Mouse (Mus musculus): ENCODE measurements around the gene Aicda. TPM values are rescaled to one million over a fixed set of nuclear protein-coding genes. Genes with fewer than 3 reads are reported as not detected.
"Not testable (repeated sequence)": the region's sequence is repeated elsewhere in the genome, so short reads cannot be mapped to it uniquely, and the experiment has no call there.

The Aicda gene
- polyA plus RNA-seq, 1 experiment: not detected

DNA sequence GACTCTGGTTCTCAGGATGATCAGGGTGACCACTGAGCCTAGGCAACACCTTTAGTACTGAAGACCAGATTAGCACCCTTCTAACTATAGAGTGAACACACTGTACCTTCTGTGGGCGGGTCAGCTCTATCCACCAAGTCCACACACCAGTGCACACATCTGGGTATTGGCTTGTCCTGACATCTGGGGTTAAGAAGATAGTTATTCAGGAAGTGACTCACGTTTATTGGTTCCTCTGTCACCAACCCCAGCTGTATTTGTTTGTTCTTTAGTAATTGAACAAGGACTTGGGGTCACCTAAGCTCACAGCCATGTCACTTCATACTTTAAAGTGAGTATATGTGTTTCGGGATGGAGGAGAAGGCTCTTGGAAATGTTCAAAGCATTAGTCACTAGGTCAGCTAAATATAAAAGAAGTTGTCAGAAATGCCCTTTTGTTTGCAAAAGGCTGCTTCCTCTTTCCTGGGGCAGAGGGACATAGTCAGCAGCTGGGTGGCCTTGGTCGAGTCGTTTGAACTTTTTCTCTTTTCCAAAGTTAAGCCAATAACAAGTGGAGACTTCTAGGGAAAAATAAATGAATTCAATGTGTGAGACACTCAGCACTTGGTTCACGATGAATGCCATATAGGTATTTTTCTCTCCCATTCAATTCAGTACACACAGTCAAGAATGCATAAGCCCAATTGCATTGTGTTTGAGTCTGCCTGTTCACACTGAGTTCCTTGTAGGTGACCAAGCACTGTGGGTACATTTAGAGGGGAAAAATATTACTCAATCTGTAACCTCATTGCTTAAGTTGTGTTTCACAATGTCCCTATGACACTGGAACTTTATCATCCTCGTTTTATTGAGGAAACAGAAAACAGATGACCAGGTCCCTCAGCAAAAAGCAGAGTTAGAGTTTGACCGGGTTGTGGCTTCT, 17.4 kb downstream of the Aicda start:
- Histone ChIP-seq H3K4me3 (ENCODE audit: low read depth, low read length) (no peak overlapping the region), H3K9ac (ENCODE audit: low read depth, poor library complexity, severe bottlenecking) (no peak overlapping the region), H3K36me3 (ENCODE audit: control insufficient read depth, insufficient read depth, low read length, poor library complexity, severe bottlenecking) (no peaks in the 10 kb centered on the region), H3K27me3 (ENCODE audit: control insufficient read depth, insufficient read depth, low read length, poor library complexity, severe bottlenecking) (no peaks in the 10 kb centered on the region), H3K27ac (ENCODE audit: insufficient read depth, low read length) (no peak overlapping the region), H3K4me1 (ENCODE audit: control insufficient read depth, insufficient read depth, low read length) (no peaks in the 10 kb centered on the region), H3K9me3 (replicated peaks; ENCODE audit: control insufficient read depth, insufficient read depth, low read length, poor library complexity, severe bottlenecking) (no peaks in the 10 kb centered on the region)
- TF ChIP-seq EP300 (IDR thresholded peaks at IDR 0.05; ENCODE audit: insufficient read depth, low read depth, low read length) (no peak), CTCF (IDR thresholded peaks at IDR 0.05; ENCODE audit: low read depth, low read length) (no peak), POLR2A (IDR thresholded peaks at IDR 0.05; ENCODE audit: insufficient read depth, low read length) (no peak)

DNA sequence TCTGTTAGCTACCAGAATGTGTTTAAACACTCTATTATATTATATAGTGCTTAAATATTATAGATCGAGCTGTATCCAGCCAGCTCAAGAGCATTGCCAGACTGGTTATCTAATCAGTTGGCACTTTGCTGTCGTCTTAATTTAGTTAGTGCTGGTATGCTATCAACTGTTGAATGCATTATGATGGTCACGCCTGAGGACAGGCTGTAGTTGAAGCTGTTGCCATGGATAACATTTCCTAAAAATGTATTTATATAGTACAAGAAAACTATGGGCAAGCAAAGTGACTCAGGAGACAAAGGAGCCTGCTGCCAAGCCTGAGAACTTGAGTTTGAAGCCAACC, 18.0 kb downstream of the Aicda start:
- no peak overlapping the region for H3K4me3 ChIP-seq (ENCODE audit: low read depth, low read length)
- H3K9ac ChIP-seq (ENCODE audit: low read depth, poor library complexity, severe bottlenecking): no peak overlapping the region
- no peaks in the 10 kb centered on the region for H3K36me3 ChIP-seq (ENCODE audit: control insufficient read depth, insufficient read depth, low read length, poor library complexity, severe bottlenecking)
- H3K27ac ChIP-seq (ENCODE audit: insufficient read depth, low read length): no peak overlapping the region
- TF ChIP-seq EP300 (IDR thresholded peaks at IDR 0.05; ENCODE audit: insufficient read depth, low read depth, low read length): no peak
- TF ChIP-seq POLR2A (IDR thresholded peaks at IDR 0.05; ENCODE audit: insufficient read depth, low read length): no peak
- no peak for TF ChIP-seq CTCF (IDR thresholded peaks at IDR 0.05; ENCODE audit: low read depth, low read length)
- H3K27me3 ChIP-seq (ENCODE audit: control insufficient read depth, insufficient read depth, low read length, poor library complexity, severe bottlenecking): no peaks in the 10 kb centered on the region
- H3K9me3 ChIP-seq (replicated peaks; ENCODE audit: control insufficient read depth, insufficient read depth, low read length, poor library complexity, severe bottlenecking): no peaks in the 10 kb centered on the region
- no peaks in the 10 kb centered on the region for H3K4me1 ChIP-seq (ENCODE audit: control insufficient read depth, insufficient read depth, low read length)

DNA sequence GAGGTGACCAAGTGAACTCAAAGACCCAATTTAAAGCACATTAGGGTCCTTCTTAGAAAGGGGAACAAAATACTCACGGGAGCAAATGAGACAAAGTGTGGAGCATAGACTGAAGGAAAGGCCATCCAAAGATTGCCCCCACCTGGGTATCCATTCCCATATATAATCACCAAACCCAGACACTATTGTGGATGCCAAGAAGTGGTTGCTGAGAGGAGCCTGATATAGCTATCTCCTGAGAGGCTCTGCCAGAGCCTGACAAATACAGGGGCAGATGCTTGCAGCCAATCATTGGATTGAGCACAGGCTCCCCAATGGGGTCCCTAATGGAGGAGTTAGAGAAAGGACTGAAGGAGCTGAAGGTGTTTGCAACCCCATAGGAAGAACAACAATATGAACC, 21.4 kb downstream of the Aicda start:
- H3K27me3 ChIP-seq (ENCODE audit: control insufficient read depth, insufficient read depth, low read length, poor library complexity, severe bottlenecking); H3K9ac ChIP-seq (ENCODE audit: low read depth, poor library complexity, severe bottlenecking); H3K27ac ChIP-seq (ENCODE audit: insufficient read depth, low read length); H3K4me1 ChIP-seq (ENCODE audit: control insufficient read depth, insufficient read depth, low read length); H3K36me3 ChIP-seq (ENCODE audit: control insufficient read depth, insufficient read depth, low read length, poor library complexity, severe bottlenecking); H3K9me3 ChIP-seq (replicated peaks; ENCODE audit: control insufficient read depth, insufficient read depth, low read length, poor library complexity, severe bottlenecking); H3K4me3 ChIP-seq (ENCODE audit: low read depth, low read length): not testable (repeated sequence)

DNA sequence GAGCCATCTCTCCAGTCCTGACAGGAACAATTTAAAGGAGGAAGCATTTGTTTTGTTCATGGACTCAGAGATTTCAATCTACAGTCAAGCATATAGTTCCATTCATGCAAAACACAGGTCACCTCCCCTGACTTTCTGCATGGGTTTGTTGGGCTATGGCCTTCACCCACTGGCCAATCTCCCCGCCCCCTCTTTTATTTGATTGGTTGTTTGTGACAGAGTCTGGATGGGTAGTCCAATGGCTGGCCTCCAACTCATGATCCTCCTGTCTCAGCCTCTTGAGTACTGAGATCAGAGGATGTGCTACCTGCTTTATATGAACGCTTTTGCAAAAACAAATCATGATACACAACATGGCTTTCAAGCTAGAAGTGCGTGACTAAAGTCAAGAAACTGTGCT, 23.4 kb downstream of the Aicda start:
- H3K4me1 ChIP-seq (ENCODE audit: control insufficient read depth, insufficient read depth, low read length): no peaks in the 10 kb centered on the region
- no peak overlapping the region for H3K4me3 ChIP-seq (ENCODE audit: low read depth, low read length)
- H3K27ac ChIP-seq (ENCODE audit: insufficient read depth, low read length): no peak overlapping the region
- no peaks in the 10 kb centered on the region for H3K9me3 ChIP-seq (replicated peaks; ENCODE audit: control insufficient read depth, insufficient read depth, low read length, poor library complexity, severe bottlenecking)
- no peaks in the 10 kb centered on the region for H3K36me3 ChIP-seq (ENCODE audit: control insufficient read depth, insufficient read depth, low read length, poor library complexity, severe bottlenecking)
- no peak for TF ChIP-seq CTCF (IDR thresholded peaks at IDR 0.05; ENCODE audit: low read depth, low read length)
- TF ChIP-seq EP300 (IDR thresholded peaks at IDR 0.05; ENCODE audit: insufficient read depth, low read depth, low read length): no peak
- H3K9ac ChIP-seq (ENCODE audit: low read depth, poor library complexity, severe bottlenecking): no peak overlapping the region
- H3K27me3 ChIP-seq (ENCODE audit: control insufficient read depth, insufficient read depth, low read length, poor library complexity, severe bottlenecking): no peaks in the 10 kb centered on the region

DNA sequence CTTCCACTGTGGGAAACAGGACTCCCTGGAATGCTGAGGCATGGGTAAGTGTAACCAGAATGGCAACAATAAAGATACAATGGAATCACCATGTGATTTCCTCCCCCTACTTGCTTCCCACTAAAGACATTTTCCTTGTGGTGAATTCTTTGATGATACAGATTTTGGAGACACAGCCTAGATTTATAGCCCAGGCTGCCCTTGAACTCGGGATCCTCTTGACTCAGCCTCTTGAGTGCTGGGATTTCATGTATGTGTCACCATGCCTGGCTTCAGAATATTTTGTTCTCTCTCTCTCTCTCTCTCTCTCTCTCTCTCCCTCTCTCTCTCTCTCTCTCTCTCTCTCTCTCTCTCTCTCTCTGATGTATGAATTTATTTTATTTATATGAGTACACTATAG, 25.5 kb downstream of the Aicda start:
- Histone ChIP-seq H3K9ac (ENCODE audit: low read depth, poor library complexity, severe bottlenecking) (no peak overlapping the region), H3K4me1 (ENCODE audit: control insufficient read depth, insufficient read depth, low read length) (no peaks in the 10 kb centered on the region), H3K27ac (ENCODE audit: insufficient read depth, low read length) (no peak overlapping the region), H3K36me3 (ENCODE audit: control insufficient read depth, insufficient read depth, low read length, poor library complexity, severe bottlenecking) (no peaks in the 10 kb centered on the region), H3K9me3 (replicated peaks; ENCODE audit: control insufficient read depth, insufficient read depth, low read length, poor library complexity, severe bottlenecking) (no peaks in the 10 kb centered on the region), H3K27me3 (ENCODE audit: control insufficient read depth, insufficient read depth, low read length, poor library complexity, severe bottlenecking) (no peaks in the 10 kb centered on the region), H3K4me3 (ENCODE audit: low read depth, low read length) (no peak overlapping the region)
- no peak for TF ChIP-seq EP300 (IDR thresholded peaks at IDR 0.05; ENCODE audit: insufficient read depth, low read depth, low read length)
- no peak for TF ChIP-seq CTCF (IDR thresholded peaks at IDR 0.05; ENCODE audit: low read depth, low read length)
- TF ChIP-seq POLR2A (IDR thresholded peaks at IDR 0.05; ENCODE audit: insufficient read depth, low read length): no peak

DNA sequence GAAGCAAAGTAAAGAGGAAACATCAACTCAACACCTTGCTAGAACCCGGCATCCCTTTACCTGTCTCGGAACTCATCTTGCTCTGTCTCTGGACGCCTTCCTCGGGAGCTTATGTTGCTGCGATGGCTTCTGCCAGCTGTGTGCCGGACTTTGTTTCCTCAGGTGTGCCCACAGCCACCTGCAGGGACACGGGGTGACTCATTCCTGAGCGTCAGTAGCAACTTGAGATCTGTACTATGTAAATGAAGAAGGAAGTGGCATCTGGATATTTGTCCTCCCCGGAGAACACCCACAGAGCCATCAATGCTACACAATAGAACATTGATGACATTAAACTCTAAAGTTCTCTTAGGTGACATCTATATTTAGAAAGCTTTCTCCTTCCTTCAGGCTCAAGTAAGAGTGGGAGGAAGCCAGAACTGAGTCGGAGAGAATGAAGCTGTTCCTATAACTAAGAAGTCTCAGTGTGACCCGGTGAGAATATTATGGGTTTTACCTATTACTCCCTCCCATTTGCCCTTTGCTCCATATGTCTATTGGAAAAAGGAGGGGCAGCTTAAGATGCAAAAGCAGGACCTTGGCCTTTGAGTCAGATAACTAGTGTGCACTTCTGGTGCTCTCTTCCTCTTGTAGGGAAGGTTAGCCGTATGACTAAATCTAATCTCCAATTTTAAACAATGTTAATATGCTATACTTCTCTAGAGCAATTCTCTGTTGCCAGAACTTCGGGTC, 37.6 kb downstream of the Aicda start:
- TF ChIP-seq CTCF (IDR thresholded peaks at IDR 0.05; ENCODE audit: low read depth, low read length): no peak
- TF ChIP-seq POLR2A (IDR thresholded peaks at IDR 0.05; ENCODE audit: insufficient read depth, low read length): no peak
- no peak for TF ChIP-seq EP300 (IDR thresholded peaks at IDR 0.05; ENCODE audit: insufficient read depth, low read depth, low read length)
- Histone ChIP-seq H3K4me1 (ENCODE audit: control insufficient read depth, insufficient read depth, low read length) (no peaks in the 10 kb centered on the region), H3K27me3 (ENCODE audit: control insufficient read depth, insufficient read depth, low read length, poor library complexity, severe bottlenecking) (no peaks in the 10 kb centered on the region), H3K9ac (ENCODE audit: low read depth, poor library complexity, severe bottlenecking) (no peak overlapping the region), H3K4me3 (ENCODE audit: low read depth, low read length) (no peak overlapping the region), H3K27ac (ENCODE audit: insufficient read depth, low read length) (no peak overlapping the region), H3K36me3 (ENCODE audit: control insufficient read depth, insufficient read depth, low read length, poor library complexity, severe bottlenecking) (peaks cover 3% of the 10 kb centered on the region; the same call in 1 of the 2 replicates), H3K9me3 (replicated peaks; ENCODE audit: control insufficient read depth, insufficient read depth, low read length, poor library complexity, severe bottlenecking) (no peaks in the 10 kb centered on the region)

Measured in ES-Bruce4 (cell line).